Mouse (Mus musculus): Measurements from ENCODE around the gene Pex11g.
A peak's percentile ranks its signal among the peaks of the same experiment; 100 is the strongest.

The Pex11g gene

GRCm38 (mm10) chr8:3467006-3467885 is at the start of gene Pex11g:
TSS of gene Pex11g (minus strand) at chr8:3467680.
- peak; percentile 91 for DNase-seq

- DNase-seq, result no peak
Observed at GRCm38 (mm10) chr8:3517117-3517495, 49.6 kb upstream of the Pex11g start.

GRCm38 (mm10) chr8:3516450-3517116 is 49.1 kb upstream of the Pex11g start:
- DNase-seq, result peak; percentile 92

GRCm38 (mm10) chr8:3515771-3516417 is 48.4 kb upstream of the Pex11g start:
- DNase-seq, result no peak

GRCm38 (mm10) chr8:3515260-3515671 is 47.8 kb upstream of the Pex11g start, which contains the start of gene Pnpla6:
TSS of gene Pnpla6 (plus strand) at chr8:3515384.
- DNase-seq, result peak; percentile 87

- DNase-seq, result no peak
Observed at GRCm38 (mm10) chr8:3514681-3515247, 47.3 kb upstream of the Pex11g start.

- no peak for DNase-seq
Observed at GRCm38 (mm10) chr8:3507979-3508754, 40.7 kb upstream of the Pex11g start.

- DNase-seq, result no peak
Observed at GRCm38 (mm10) chr8:3502217-3502616, 34.7 kb upstream of the Pex11g start.

GRCm38 (mm10) chr8:3500235-3501090 is 33.0 kb upstream of the Pex11g start, which contains the start of gene Mcoln1:
TSS of gene Mcoln1 (plus strand) at chr8:3500457.
- peak; percentile 98 for DNase-seq

GRCm38 (mm10) chr8:3499751-3500150 is 32.3 kb upstream of the Pex11g start:
- no peak for DNase-seq

GRCm38 (mm10) chr8:3498583-3498982 is 31.1 kb upstream of the Pex11g start:
- DNase-seq, result no peak

GRCm38 (mm10) chr8:3496428-3496748 is 28.9 kb upstream of the Pex11g start:
- no peak for DNase-seq

- no peak for DNase-seq
Observed at GRCm38 (mm10) chr8:3495578-3496427, 28.3 kb upstream of the Pex11g start.

GRCm38 (mm10) chr8:3493845-3494208 is 26.3 kb upstream of the Pex11g start:
- DNase-seq, result no peak

GRCm38 (mm10) chr8:3492901-3493844 is 25.7 kb upstream of the Pex11g start, which contains the start of gene Zfp358:
TSS of gene Zfp358 (plus strand) at chr8:3493138.
- DNase-seq, result peak; percentile 72

- DNase-seq, result no peak
Observed at GRCm38 (mm10) chr8:3485192-3485591, 17.7 kb upstream of the Pex11g start.

- DNase-seq, result no peak
Observed at GRCm38 (mm10) chr8:3483546-3483945, 16.1 kb upstream of the Pex11g start.

GRCm38 (mm10) chr8:3482240-3482740 is 14.8 kb upstream of the Pex11g start:
- no peak for DNase-seq

- no peak for DNase-seq
Observed at GRCm38 (mm10) chr8:3481605-3482004, 14.1 kb upstream of the Pex11g start.
